Mouse (Mus musculus) urinary bladder, adult 2 months (tissue): Measurements from ENCODE around the gene Pced1a. TPM values are rescaled to one million over a fixed set of nuclear protein-coding genes. Genes with fewer than 3 reads are reported as not detected.
A peak's percentile ranks its signal among the peaks of the same experiment; 100 is the strongest.

Experiments used
- DNase-seq: peaks from one replicate; pipeline ENCODE4 v3.0.0; 2022; ENCODE audit warnings: low spot score
- polyA plus RNA-seq: library from polyadenylated mRNA; depleted of rRNA; stranded (reverse); fragments of >200 nt; gene quantifications from 2 replicates; pipeline ENCODE4 v1.2.3, GENCODE M21; 2012; rRNA removed

Gene Pced1a
- 20.6 and 24.2 TPM in 2 replicates for polyA plus RNA-seq

- DNase-seq: peak; percentile 91
These were observed at the start of gene Pced1a, which contains the start of gene Vps16 for GRCm38 (mm10) chr2:130424126-130424853. Pced1a (minus strand) TSS chr2:130424701. Vps16 (plus strand) TSS chr2:130424339.

GRCm38 (mm10) chr2:130472908-130473510, 48.5 kb upstream of the Pced1a start:
- DNase-seq: no peak

DNA sequence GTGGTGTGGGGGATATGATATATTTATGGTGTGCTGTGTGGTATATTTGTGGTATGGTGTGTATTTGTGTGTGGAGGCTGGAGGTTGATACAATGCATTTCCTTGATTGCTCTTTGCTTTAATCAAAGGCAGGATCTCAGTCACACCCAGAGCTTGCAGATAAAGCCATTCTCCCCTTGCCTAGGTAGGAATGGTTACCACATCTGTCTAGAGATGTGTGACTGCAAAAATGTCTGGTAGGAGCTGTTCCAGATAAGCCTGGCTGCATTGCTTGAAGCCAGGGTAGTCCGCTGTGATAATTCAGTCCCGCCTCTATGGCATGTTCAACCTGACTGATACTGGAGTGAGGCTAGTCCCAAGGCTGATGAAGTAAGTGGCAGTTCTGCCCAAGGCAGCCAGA, 45.4 kb upstream of the Pced1a start:
- DNase-seq: no peak

DNA sequence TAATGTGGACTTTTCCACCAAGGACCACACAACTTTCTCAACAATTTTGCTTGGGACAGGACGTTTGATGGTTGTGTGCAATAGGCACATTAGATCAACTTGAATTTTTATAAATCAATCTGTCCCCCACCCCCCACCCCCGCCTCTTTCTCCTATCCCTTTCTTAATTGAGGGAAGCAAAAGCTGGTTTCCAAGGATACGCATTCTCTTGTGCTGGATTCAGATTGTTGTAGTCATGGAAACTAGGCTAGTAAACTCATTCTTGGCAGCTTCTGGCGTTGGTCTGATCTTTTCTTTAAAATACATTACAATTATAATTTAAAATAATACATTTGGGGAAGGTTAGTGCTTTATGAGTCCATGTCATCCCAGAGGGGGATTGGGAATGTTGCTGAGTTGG, 44.9 kb upstream of the Pced1a start:
- DNase-seq: no peak

DNA sequence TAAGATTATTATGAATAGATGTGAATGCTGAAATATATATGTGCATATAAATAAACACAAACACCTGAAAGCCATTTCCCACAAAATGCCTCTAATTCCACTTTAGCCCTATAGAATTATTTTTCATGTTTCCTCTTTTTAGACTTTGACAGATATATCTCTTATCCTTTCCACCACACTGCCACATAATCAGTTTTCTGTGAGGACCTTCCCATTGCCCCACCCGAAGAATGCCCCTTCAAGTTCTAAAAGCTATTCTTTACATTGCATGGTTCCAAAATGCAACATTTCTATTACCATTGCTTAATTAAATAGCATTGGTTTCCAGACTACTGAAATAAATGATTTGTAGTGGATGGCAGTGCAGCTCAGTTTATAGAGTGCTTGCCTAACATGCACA, 41.9 kb upstream of the Pced1a start:
- no peak for DNase-seq

- DNase-seq: no peak
These were observed 37.0 kb upstream of the Pced1a start for GRCm38 (mm10) chr2:130461287-130462071.

DNA sequence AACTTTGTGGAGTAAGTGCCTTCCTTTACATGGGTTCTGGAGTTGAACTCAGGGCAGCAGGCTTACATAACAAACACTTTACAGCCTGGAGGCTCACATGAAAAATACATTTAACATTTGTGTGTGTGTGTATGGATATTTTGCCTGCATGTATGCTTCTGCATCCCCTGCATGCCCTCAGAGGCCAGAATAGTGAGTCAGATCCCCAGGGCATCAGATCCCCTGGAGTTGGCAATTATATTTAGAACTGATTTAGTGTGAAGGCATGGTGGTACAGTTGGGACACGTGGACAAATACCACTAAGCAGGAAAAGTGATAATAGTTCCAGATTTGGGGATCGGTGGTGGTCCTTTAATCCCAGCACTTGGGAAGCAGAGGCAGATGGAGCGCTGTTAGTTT, 35.1 kb upstream of the Pced1a start:
- DNase-seq: no peak

DNA sequence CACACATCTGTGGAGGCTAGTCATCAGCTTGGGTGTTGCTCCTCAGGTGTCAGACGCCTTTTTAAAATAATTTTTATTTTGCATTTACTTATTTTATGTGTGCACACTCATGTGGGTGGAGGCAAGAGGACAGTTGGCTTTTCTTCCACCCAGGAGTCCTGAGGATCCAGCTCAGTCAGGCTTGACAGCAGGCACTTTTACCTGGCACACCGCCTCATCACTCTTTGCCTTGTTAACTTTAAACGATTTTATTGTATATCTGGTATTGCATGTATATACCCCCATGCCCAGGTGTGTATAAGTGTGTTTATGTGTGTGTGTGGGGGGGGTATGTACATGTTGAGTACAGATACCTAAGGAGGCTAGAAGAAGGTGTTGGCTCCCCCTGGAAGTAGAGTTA, 33.4 kb upstream of the Pced1a start:
- DNase-seq: no peak

GRCm38 (mm10) chr2:130454748-130455370, 30.4 kb upstream of the Pced1a start:
- DNase-seq: no peak

DNA sequence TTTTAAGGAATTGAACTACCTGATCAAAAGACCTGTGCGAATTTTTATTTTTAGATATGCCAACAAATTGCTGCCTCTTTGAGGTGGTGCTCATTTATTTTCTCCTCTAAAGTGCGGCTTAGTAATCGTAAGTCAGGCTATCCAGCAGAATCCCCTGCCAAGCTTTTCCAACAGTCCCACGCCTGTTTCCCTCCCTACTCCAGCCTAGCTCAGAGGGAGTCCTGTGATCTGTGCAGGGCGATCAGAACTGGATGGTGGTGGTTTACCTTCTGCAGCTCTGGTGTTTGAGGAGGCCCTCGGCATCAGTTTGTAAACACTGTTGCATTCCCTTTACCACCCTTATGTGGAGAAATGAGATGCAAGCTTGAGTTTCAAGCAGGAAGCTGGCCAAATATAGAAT, 28.9 kb upstream of the Pced1a start:
- no peak for DNase-seq

DNA sequence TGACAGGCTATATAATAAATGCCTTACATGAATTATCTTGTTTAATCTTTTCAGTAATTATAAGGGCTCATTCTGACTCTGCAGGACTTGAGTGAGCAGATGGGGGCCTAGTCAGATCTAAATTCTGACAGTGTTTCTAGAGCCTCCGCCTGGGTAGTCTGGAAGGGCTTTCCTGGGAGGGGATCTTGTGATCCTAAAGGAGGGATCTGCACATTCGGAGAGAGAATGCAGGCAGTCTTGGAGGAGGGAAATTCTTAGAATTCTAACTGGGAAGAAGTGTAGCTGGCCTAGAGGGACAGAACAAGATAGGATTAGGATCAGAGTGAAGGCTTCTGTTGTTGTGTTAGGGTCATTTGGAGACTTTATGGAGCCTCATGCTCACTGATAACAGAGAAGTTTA, 27.8 kb upstream of the Pced1a start:
- DNase-seq: no peak

- DNase-seq: no peak
These were observed 27.2 kb upstream of the Pced1a start for GRCm38 (mm10) chr2:130451727-130452090.

DNA sequence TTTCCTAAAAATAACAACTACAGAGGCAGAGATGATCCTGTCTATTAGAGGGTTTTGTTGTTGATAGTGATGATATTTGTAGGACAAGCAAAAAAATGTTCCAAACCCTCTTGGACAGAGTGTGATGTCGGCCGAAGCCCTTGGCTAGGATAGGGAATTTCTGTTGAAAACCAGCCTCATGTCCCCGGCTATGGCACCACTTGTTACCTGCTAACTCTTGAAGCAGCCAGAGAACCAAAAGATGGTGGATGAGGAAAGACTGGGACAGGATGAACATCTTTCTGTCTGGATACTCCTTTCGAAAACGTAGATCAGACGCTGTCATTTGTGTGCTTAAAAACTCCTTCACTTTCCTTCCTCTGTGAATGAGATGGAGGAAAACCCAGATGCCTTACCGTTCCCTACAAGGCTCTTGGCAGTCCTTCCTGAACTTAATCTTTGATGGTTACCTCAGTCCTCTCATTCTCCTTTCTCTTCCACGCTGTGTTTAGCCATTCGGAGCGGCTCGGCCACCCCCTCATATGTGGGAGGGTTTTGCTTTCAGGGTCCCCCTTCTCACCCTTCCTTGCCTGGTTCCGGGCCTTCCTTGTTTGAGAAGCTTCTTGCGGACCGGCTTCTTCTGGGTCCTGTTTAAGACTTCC, 26.7 kb upstream of the Pced1a start:
- no peak for DNase-seq

- no peak for DNase-seq
These were observed 25.9 kb upstream of the Pced1a start for GRCm38 (mm10) chr2:130450434-130450796.

GRCm38 (mm10) chr2:130449794-130450433, 25.4 kb upstream of the Pced1a start, which contains the start of gene Ptpra:
Ptpra (plus strand) TSS chr2:130450278.
- DNase-seq: peak; percentile 91

- DNase-seq: no peak
These were observed 24.7 kb upstream of the Pced1a start for GRCm38 (mm10) chr2:130449021-130449793.

- no peak for DNase-seq
These were observed 23.9 kb upstream of the Pced1a start for GRCm38 (mm10) chr2:130448449-130448848.

DNA sequence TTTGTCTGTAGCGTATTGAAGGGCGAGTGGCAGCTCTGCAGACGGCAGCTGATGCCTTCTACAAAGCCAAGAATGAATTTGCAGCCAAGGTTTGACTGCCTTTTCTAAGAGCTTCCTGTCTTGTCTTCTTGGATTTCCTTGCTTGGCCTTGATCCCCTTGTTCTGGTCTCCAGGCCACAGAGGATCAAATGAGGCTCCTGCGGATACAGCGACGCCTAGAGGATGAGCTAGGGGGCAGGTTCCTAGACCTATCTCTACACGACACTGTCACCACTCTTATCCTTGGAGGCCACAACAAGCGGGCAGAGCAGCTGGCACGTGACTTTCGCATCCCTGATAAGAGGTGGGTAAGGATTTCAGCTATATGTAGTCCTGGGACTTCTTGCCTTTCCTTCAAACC, 17.7 kb upstream of the Pced1a start:
- no peak for DNase-seq

DNA sequence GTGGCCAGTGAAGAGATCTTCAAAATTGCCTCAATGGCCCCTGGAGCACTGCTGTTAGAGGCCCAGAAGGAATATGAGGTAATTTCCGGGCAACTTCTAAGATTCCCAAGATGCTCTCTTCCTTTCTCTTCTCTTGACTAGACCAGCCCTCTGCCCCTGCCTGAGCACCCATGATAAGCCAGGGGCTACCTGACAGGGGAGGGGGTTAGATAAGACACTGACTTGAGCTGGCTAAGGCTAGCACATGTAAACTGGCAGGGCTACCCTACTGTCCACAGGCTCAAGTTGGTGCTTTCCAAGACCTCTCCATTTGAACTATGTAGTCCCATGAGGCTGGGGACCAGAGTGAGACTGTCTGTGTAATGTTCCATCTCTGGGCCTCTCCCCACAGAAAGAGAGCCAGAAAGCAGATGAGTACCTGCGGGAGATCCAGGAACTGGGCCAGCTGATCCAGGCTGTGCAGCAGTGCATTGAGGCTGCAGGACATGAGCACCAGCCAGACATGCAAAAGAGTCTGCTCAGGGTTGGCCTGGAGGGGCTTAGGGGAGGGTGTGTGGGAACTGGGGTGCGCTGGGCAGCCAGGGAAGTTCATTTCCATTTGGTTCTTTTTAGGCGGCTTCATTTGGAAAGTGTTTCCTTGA, 15.5 kb upstream of the Pced1a start:
- no peak for DNase-seq

GRCm38 (mm10) chr2:130438861-130439260, 14.4 kb upstream of the Pced1a start:
- no peak for DNase-seq
